Mouse (Mus musculus) G1E (cell line): ENCODE measurements at regions not wholly inside any gene's neighbourhood (a gene's known extent, or its start where the extent isn't known, plus 50 kb on each side); places are given as distances from the start of the nearest gene placed in this dataset.

Source experiments
- CTCF ChIP-seq: IDR thresholded peaks from 2 replicates; pipeline ENCODE4 v1.5.1; 2012; ENCODE audit warnings: low read depth, low read length, inconsistent platforms, mixed read lengths
- GATA1 ChIP-seq: IDR thresholded peaks from 2 replicates; pipeline ENCODE4 v1.6.1; 2012; ENCODE audit warnings: borderline replicate concordance, low read length, inconsistent platforms, mixed read lengths
- POLR2AphosphoS5 ChIP-seq: IDR thresholded peaks from 2 replicates; pipeline ENCODE4 v1.6.1; 2012; ENCODE audit warnings: low read depth, low read length, inconsistent platforms; ENCODE audit not compliant: insufficient replicate concordance
- TAL1 ChIP-seq: conservative IDR thresholded peaks from 2 replicates; pipeline ENCODE4 v1.6.1; 2012; ENCODE audit warnings: low read depth, low read length, inconsistent platforms, mixed read lengths

GRCm38 (mm10) chr1:119282416-119282815 lies 139.6 kb downstream of the Inhbb start:
- TF ChIP-seq CTCF (no peak), GATA1 (no peak), TAL1 (no peak), POLR2AphosphoS5 (no peak)
